Mouse (Mus musculus) cerebellum, postnatal 36 days (tissue): ENCODE results near the gene Rnf8.

Experiments used
- DNase-seq, 2 experiments: peaks; one replicate each; pipeline ENCODE4 v3.0.0; 2021 to 2022; ENCODE audit warnings: mixed read lengths in 2 of 2

Rnf8 gene

GRCm38 (mm10) chr17:29628946-29629345 lies 14.4 kb downstream of the Rnf8 start:
- peak; percentile 46 to 47 for DNase-seq

- no peak for DNase-seq
Measured at GRCm38 (mm10) chr17:29629620-29630019, 15.0 kb downstream of the Rnf8 start.

- no peak for DNase-seq
Measured at GRCm38 (mm10) chr17:29632312-29632711, 17.7 kb downstream of the Rnf8 start.

GRCm38 (mm10) chr17:29635492-29635891 lies 20.9 kb downstream of the Rnf8 start:
- no peak for DNase-seq

GRCm38 (mm10) chr17:29636118-29636517 lies 21.5 kb downstream of the Rnf8 start:
- peak; percentile 75 for DNase-seq

- DNase-seq: no peak
Measured at GRCm38 (mm10) chr17:29637377-29637776, 22.8 kb downstream of the Rnf8 start.

- DNase-seq: no peak
Measured at GRCm38 (mm10) chr17:29637895-29638294, 23.3 kb downstream of the Rnf8 start.

GRCm38 (mm10) chr17:29640971-29641370 lies 26.4 kb downstream of the Rnf8 start:
- DNase-seq: no peak

- no peak for DNase-seq
Measured at GRCm38 (mm10) chr17:29642219-29642618, 27.6 kb downstream of the Rnf8 start.

GRCm38 (mm10) chr17:29658249-29658648 lies 43.7 kb downstream of the Rnf8 start:
- DNase-seq: no peak

- DNase-seq: peak; percentile 95 to 98
Measured at GRCm38 (mm10) chr17:29660076-29660761, 45.6 kb downstream of the Rnf8 start, which contains the start of gene Cmtr1. Gene Cmtr1, plus strand, starts transcription at chr17:29660595.

GRCm38 (mm10) chr17:29660762-29661391 lies 46.3 kb downstream of the Rnf8 start:
- DNase-seq: peak in 1 of 2 experiments; percentile 25

- DNase-seq: peak; percentile 35 to 42
Measured at GRCm38 (mm10) chr17:29662145-29662544, 47.6 kb downstream of the Rnf8 start.

GRCm38 (mm10) chr17:29668051-29668986 lies 53.7 kb downstream of the Rnf8 start:
- DNase-seq: peak; percentile 84 to 88

GRCm38 (mm10) chr17:29669030-29669429 lies 54.4 kb downstream of the Rnf8 start:
- DNase-seq: no peak

GRCm38 (mm10) chr17:29669936-29670335 lies 55.3 kb downstream of the Rnf8 start:
- DNase-seq: no peak

- DNase-seq: no peak
Measured at GRCm38 (mm10) chr17:29671021-29671420, 56.4 kb downstream of the Rnf8 start.

- no peak for DNase-seq
Measured at GRCm38 (mm10) chr17:29673325-29673724, 58.7 kb downstream of the Rnf8 start.

GRCm38 (mm10) chr17:29678526-29678925 lies 63.9 kb downstream of the Rnf8 start:
- DNase-seq: no peak

GRCm38 (mm10) chr17:29679038-29679767 lies 64.6 kb downstream of the Rnf8 start:
- DNase-seq: no peak

GRCm38 (mm10) chr17:29680174-29680573 lies 65.6 kb downstream of the Rnf8 start:
- peak; percentile 97 to 99 for DNase-seq

GRCm38 (mm10) chr17:29680921-29681320 lies 66.3 kb downstream of the Rnf8 start:
- no peak for DNase-seq

- DNase-seq: no peak
Measured at GRCm38 (mm10) chr17:29681669-29682068, 67.1 kb downstream of the Rnf8 start.
